Mouse (Mus musculus) heart, postnatal 0 days (tissue): ENCODE data around the gene Ppp2r2c. TPM values are rescaled to one million over a fixed set of nuclear protein-coding genes. Genes with fewer than 3 reads are reported as not detected.

Experiments
- ATAC-seq: fragments of 200-750 bp; cut with Nextera tagmentation; 2 replicates; pipeline ENCODE4 v1.8.0; 2017; ENCODE audit warnings: low read depth, moderate number of reproducible peaks, moderate library complexity; ENCODE audit not compliant: insufficient read depth
- DNase-seq: peaks from one replicate; pipeline ENCODE4 v3.0.0-alpha.2; 2016; ENCODE audit warnings: low spot score
- H3K27ac ChIP-seq: fragments of 300-500 bp; sonication (generic); 2 replicates; pipeline ENCODE4 v1.5.1; 2014; ENCODE audit warnings: low read depth, mild to moderate bottlenecking
- H3K27me3 ChIP-seq: fragments of 300-500 bp; sonication (generic); 2 replicates; pipeline ENCODE4 v1.6.1; 2014; ENCODE audit warnings: low read length, mixed read lengths; ENCODE audit not compliant: control insufficient read depth, insufficient read depth
- H3K36me3 ChIP-seq: fragments of 300-500 bp; sonication (generic); replicated peaks from 2 replicates; pipeline ENCODE4 v1.6.1; 2014; ENCODE audit warnings: low read length, mixed read lengths; ENCODE audit not compliant: control insufficient read depth, insufficient read depth
- H3K4me1 ChIP-seq: fragments of 300-500 bp; sonication (generic); 2 replicates; pipeline ENCODE4 v1.6.1; 2014; ENCODE audit warnings: antibody characterized with exemption; ENCODE audit not compliant: control insufficient read depth, insufficient read depth
- H3K4me2 ChIP-seq: fragments of 300-500 bp; sonication (generic); 2 replicates; pipeline ENCODE4 v1.6.1; 2014; ENCODE audit warnings: low read depth, mild to moderate bottlenecking, low read length, moderate library complexity
- H3K4me3 ChIP-seq: fragments of 300-500 bp; sonication (generic); 2 replicates; pipeline ENCODE4 v1.5.1; 2014; ENCODE audit warnings: low read depth, low read length
- H3K9ac ChIP-seq: fragments of 300-500 bp; sonication (generic); replicated peaks from 2 replicates; pipeline ENCODE4 v1.6.1; 2014; ENCODE audit warnings: low read depth, low read length, mixed read lengths
- H3K9me3 ChIP-seq: fragments of 300-500 bp; sonication (generic); replicated peaks from 2 replicates; pipeline ENCODE4 v1.6.1; 2016; ENCODE audit warnings: low read length; ENCODE audit not compliant: control insufficient read depth
- CTCF ChIP-seq: IDR thresholded peaks from 2 replicates; pipeline ENCODE4 v1.5.1; 2016; ENCODE audit warnings: antibody characterized with exemption, control low read depth, low read depth
- EP300 ChIP-seq: IDR thresholded peaks from 2 replicates; pipeline ENCODE4 v1.6.1; 2016; ENCODE audit warnings: antibody characterized with exemption, low read depth
- WGBS: fragments of 180-500 bp; shearing (Covaris S2); extraction: QIAGEN DNeasy Blood & Tissue Kit; methylation state at CpG from one replicate; pipeline ENCODE4 v1.1.7; 2014; 5-methylcytosine and 5-hydroxymethylcytosine counted together
- polyA plus RNA-seq: library from polyadenylated mRNA; unstranded; fragments of >200 nt; fragmentation: Nextera tagmentation; extraction: Ambion mirVana; gene quantifications from 2 replicates; pipeline ENCODE4 v1.2.1, GENCODE M21; 2015
- total RNA-seq: library from RNA; depleted of rRNA; stranded (reverse); fragments of >200 nt; gene quantifications from 2 replicates; pipeline ENCODE4 v1.2.3, GENCODE M21; 2014; ENCODE audit warnings: low replicate concordance

Gene Ppp2r2c
- total and polyA plus RNA-seq, 2 experiments from 2014 or later = not detected

DNA sequence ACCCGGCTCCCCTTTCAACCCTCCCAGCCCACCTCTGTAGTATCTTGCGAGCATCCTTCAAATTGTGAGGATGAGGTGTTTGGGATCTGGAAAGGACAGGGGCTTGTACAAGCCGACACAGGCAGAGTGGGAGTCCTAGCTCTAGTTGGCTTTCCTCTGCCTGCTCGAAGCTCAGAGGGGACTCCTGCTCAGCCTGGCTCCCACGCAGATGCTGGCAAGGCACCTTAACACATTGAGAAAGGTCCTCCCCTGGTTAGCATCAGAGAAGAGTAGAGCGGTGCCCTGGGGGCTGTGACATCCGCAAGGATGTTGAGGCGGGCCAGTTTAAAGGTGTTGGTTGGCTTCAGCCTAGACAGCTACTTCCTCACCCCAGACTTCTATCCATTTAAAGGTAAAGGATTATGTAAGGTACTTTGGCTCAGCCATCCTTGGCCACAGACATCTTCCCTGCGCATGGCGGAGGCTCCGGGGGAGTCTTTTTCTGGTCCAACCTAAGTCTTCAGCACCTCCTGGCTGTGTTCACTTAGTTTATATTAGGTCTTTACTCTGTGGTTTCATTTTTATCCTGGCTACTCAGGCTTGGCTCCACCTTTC is 43.5 kb downstream of the Ppp2r2c start:
- H3K27me3 ChIP-seq = peaks cover 12% of the 10 kb centered on the region; the same call in 1 of the 2 replicates
- WGBS = 48% methylated on average over 11 of the region's 11 CpGs
- H3K36me3 ChIP-seq = no peaks in the 10 kb centered on the region
- ATAC-seq = no peak
- H3K4me1 ChIP-seq = no peaks in the 10 kb centered on the region
- H3K4me2 ChIP-seq = no peak overlapping the region
- no peak overlapping the region for H3K4me3 ChIP-seq
- DNase-seq = no peak
- H3K27ac ChIP-seq = no peak overlapping the region
- no peak overlapping the region for H3K9ac ChIP-seq
- no peaks in the 10 kb centered on the region for H3K9me3 ChIP-seq
- TF ChIP-seq CTCF (no peak), EP300 (no peak)

DNA sequence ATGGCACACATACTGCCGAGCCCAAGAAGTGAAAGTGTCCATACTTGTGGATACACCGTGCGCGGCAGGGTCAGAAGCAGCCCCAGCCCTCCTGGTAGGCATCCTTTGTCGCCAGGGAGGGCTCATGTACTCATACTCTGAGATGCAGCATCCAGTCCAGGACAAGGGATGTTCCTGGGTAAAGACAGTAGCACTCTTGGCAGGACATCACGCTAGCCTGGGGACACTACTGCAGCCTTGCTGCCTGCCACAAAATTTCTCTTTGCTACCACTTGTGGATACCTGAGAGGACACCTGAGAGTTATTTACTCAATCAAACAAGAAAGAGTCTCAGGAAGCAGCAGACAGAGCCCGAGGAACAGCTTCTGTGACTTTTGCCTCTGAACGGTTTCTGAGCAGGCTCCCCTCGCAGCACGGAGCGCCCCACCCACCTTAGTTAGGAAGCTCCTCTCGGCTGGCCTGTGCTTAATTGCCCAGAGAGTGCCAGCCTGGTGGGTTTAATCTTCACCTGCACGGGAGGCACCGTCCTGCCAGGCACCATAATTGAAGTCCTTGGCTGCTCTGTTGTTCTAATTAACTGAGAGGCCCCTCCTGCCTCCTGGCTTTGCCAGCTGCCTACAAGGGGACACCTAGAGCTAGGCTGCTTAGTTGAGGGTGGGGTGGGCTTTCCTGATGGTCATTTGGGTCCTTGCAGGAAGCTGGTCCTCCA is 44.4 kb downstream of the Ppp2r2c start:
- H3K4me1 ChIP-seq = no peaks in the 10 kb centered on the region
- TF ChIP-seq CTCF (no peak), EP300 (no peak)
- peaks cover 12% of the 10 kb centered on the region; the same call in 1 of the 2 replicates for H3K27me3 ChIP-seq
- no peak overlapping the region for H3K4me3 ChIP-seq
- no peak overlapping the region for H3K27ac ChIP-seq
- no peaks in the 10 kb centered on the region for H3K36me3 ChIP-seq
- H3K9ac ChIP-seq = no peak overlapping the region
- ATAC-seq (no peak), DNase-seq (no peak)
- H3K4me2 ChIP-seq = no peak overlapping the region
- H3K9me3 ChIP-seq = no peaks in the 10 kb centered on the region
- 59% methylated on average over 14 of the region's 14 CpGs for WGBS

DNA sequence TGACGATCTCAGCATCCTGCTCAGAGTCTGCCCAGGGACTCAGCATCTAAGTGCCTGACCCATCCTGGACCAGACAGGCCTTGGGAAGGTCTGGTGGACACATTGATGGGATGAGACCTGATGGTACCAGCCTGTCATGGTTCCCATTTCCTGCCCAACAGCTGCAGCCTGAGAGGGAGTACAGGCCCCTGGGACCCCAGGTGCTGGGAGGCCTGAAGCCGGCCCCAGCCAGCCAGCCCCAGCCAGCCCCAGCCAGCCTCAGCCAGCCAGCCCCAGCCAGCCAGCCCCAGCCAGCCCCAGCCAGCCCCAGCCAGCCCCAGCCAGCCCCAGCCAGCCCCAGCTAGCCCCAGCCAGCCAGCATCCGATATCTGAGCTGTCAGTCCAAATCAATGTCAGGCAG is 46.9 kb downstream of the Ppp2r2c start:
- no peak overlapping the region for H3K4me3 ChIP-seq
- 0 out of 2 replicates have a peak, but pooled peaks cover 4% of the 10 kb centered on the region for H3K4me1 ChIP-seq
- H3K4me2 ChIP-seq = no peak overlapping the region
- DNase-seq (no peak), ATAC-seq (no peak)
- H3K27ac ChIP-seq = no peak overlapping the region
- H3K36me3 ChIP-seq = no peaks in the 10 kb centered on the region
- H3K9ac ChIP-seq = no peak overlapping the region
- WGBS = 49% methylated on average over 3 of the region's 3 CpGs
- TF ChIP-seq EP300 (no peak), CTCF (no peak)
- peaks cover 12% of the 10 kb centered on the region; the same call in 1 of the 2 replicates for H3K27me3 ChIP-seq
- H3K9me3 ChIP-seq = no peaks in the 10 kb centered on the region

DNA sequence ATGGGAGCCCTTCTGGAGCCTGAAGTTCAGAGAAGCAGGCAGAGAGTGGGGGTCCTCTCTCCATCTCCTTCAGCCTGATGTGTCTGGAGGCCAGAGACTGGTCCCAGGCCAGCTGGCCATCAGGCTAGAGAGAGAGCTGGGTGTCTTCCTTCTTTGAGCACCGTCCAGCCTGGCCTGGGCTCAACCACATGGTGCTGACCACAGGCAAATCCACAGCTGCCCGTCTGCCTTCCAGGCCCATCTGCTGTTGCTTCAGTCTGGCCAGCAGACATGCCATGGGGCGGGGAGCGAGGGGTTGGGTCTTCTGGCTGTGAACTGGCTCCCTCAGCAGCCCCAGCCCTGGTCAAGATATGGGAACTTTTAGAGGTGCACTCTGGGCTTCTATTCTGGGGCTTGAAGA is 48.3 kb downstream of the Ppp2r2c start:
- Histone ChIP-seq H3K36me3 (no peaks in the 10 kb centered on the region), H3K4me2 (no peak overlapping the region), H3K9ac (no peak overlapping the region), H3K9me3 (no peaks in the 10 kb centered on the region), H3K27ac (no peak overlapping the region), H3K4me1 (0 out of 2 replicates have a peak, but pooled peaks cover 4% of the 10 kb centered on the region), H3K27me3 (0 out of 2 replicates have a peak, but pooled peaks cover 7% of the 10 kb centered on the region), H3K4me3 (no peak overlapping the region)
- ATAC-seq (no peak), DNase-seq (no peak)
- TF ChIP-seq CTCF = no peak
- no peak for TF ChIP-seq EP300
- WGBS = 81% methylated on average over 4 of the region's 4 CpGs

DNA sequence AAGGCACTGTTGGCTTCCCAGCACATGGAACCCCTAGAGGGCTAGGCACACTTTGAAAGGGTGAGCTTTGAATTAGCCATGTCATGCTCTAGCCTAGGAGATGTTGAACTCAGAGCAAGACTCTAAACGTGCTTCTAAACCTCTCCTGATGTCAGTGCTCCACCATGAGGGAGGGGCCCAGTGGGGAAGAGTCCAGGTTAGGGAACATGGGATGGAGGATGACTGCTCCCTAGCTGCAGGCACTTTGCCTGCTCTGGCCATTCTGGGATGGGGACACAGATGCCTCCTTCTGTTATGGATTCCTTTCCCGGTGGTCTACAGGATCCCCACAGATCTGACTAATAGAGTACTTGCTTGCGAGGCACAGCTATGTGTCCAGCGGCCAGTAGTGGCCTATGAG is 48.9 kb downstream of the Ppp2r2c start:
- 66% methylated on average over 4 of the region's 4 CpGs for WGBS
- no peak for TF ChIP-seq EP300
- Histone ChIP-seq H3K9me3 (no peaks in the 10 kb centered on the region), H3K27me3 (0 out of 2 replicates have a peak, but pooled peaks cover 4% of the 10 kb centered on the region), H3K4me2 (no peak overlapping the region), H3K27ac (no peak overlapping the region), H3K4me3 (no peak overlapping the region), H3K9ac (no peak overlapping the region), H3K36me3 (no peaks in the 10 kb centered on the region), H3K4me1 (0 out of 2 replicates have a peak, but pooled peaks cover 4% of the 10 kb centered on the region)
- no peak for ATAC-seq
- no peak for DNase-seq

DNA sequence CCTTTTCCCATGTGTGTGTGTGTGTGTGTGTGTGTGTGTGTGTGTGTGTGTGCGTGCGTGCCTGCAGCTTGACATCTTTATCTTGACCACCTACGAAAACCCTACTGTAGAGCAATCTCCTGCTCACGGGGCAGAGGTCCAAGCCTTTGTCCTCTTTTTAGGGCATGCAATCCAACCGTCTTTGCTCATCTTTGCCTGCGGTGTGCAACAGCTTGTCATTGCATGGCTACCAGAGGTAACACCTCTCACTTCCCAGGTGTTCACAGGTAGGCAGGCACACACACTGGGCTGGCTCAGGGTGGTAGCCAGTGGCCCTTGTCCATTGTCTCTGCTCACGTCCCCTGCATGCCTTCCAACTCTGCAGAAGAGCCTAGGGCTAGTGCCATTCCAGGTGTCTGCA is 49.7 kb downstream of the Ppp2r2c start:
- Histone ChIP-seq H3K9me3 (no peaks in the 10 kb centered on the region), H3K27ac (no peak overlapping the region), H3K36me3 (no peaks in the 10 kb centered on the region), H3K27me3 (no peaks in the 10 kb centered on the region), H3K4me1 (0 out of 2 replicates have a peak, but pooled peaks cover 4% of the 10 kb centered on the region), H3K4me3 (no peak overlapping the region), H3K4me2 (no peak overlapping the region), H3K9ac (no peak overlapping the region)
- TF ChIP-seq CTCF = no peak
- WGBS = 63% methylated on average over 7 of the region's 7 CpGs
- ATAC-seq (no peak), DNase-seq (no peak)
